Mouse (Mus musculus): ENCODE data around the gene Gm49403. TPM values are rescaled to one million over a fixed set of nuclear protein-coding genes. Genes with fewer than 3 reads are reported as not detected.

Gm49403 gene
- polyA plus RNA-seq, 1 experiment: not detected

- peak within 1 kb of the TSS; percentile 83 for H3K27ac ChIP-seq (ENCODE audit: insufficient read depth, low read depth, low read length)
- H3K36me3 ChIP-seq (ENCODE audit: control insufficient read depth, insufficient read depth, low read length): no peaks in the 10 kb centered on the region; the same call in none of the 2 replicates
- TF ChIP-seq POLR2A (IDR thresholded peaks at IDR 0.05; ENCODE audit: low read depth, low read length): peak; percentile 75
- no peak for TF ChIP-seq CTCF (conservative IDR thresholded peaks at IDR 0.05; ENCODE audit: insufficient read depth, insufficient read length, low read depth, low read length)
- H3K4me1 ChIP-seq (ENCODE audit: control insufficient read depth, insufficient read depth, low read length): no peaks in the 10 kb centered on the region; the same call in 1 of the 2 replicates
- under 1% methylated on average over 53 of the region's 53 CpGs for WGBS
- H3K27me3 ChIP-seq (replicated peaks; ENCODE audit: control insufficient read depth, insufficient read depth, low read length): no peaks in the 10 kb centered on the region
- DNase-seq: peak; percentile 98
- peak within 1 kb of the TSS; percentile 88 for H3K4me3 ChIP-seq (ENCODE audit: insufficient read depth, low read depth, low read length)
Measured at GRCm38 (mm10) chr19:8897865-8898495, 14.2 kb downstream of the Gm49403 start, which contains the start of gene Ganab. Gene Ganab (plus strand): TSS chr19:8898071.

- H3K4me1 ChIP-seq (ENCODE audit: control insufficient read depth, insufficient read depth, low read length): no peaks in the 10 kb centered on the region; the same call in 1 of the 2 replicates
- DNase-seq: peak; percentile 18
- no peaks in the 10 kb centered on the region for H3K27me3 ChIP-seq (replicated peaks; ENCODE audit: control insufficient read depth, insufficient read depth, low read length)
- H3K4me3 ChIP-seq (ENCODE audit: insufficient read depth, low read depth, low read length): peak overlapping the region; percentile 88
- H3K36me3 ChIP-seq (ENCODE audit: control insufficient read depth, insufficient read depth, low read length): no peaks in the 10 kb centered on the region; the same call in none of the 2 replicates
- no peak for TF ChIP-seq POLR2A (IDR thresholded peaks at IDR 0.05; ENCODE audit: low read depth, low read length)
- TF ChIP-seq CTCF (conservative IDR thresholded peaks at IDR 0.05; ENCODE audit: insufficient read depth, insufficient read length, low read depth, low read length): no peak
- 2% methylated on average over 13 of the region's 13 CpGs for WGBS
- H3K27ac ChIP-seq (ENCODE audit: insufficient read depth, low read depth, low read length): peak overlapping the region; percentile 83; the same call in 1 of the 2 replicates
Measured at GRCm38 (mm10) chr19:8898576-8898975, 14.8 kb downstream of the Gm49403 start.

GRCm38 (mm10) chr19:8899079-8899478 lies 15.3 kb downstream of the Gm49403 start:
- Histone ChIP-seq H3K4me1 (ENCODE audit: control insufficient read depth, insufficient read depth, low read length) (no peaks in the 10 kb centered on the region; the same call in 1 of the 2 replicates), H3K4me3 (ENCODE audit: insufficient read depth, low read depth, low read length) (no peak overlapping the region; the same call in 1 of the 2 replicates), H3K27me3 (replicated peaks; ENCODE audit: control insufficient read depth, insufficient read depth, low read length) (no peaks in the 10 kb centered on the region), H3K27ac (ENCODE audit: insufficient read depth, low read depth, low read length) (no peak overlapping the region), H3K36me3 (ENCODE audit: control insufficient read depth, insufficient read depth, low read length) (no peaks in the 10 kb centered on the region; the same call in none of the 2 replicates)
- no peak for TF ChIP-seq POLR2A (IDR thresholded peaks at IDR 0.05; ENCODE audit: low read depth, low read length)
- TF ChIP-seq CTCF (conservative IDR thresholded peaks at IDR 0.05; ENCODE audit: insufficient read depth, insufficient read length, low read depth, low read length): no peak
- DNase-seq: peak; percentile 22
- WGBS: 10% methylated on average over 3 of the region's 3 CpGs

GRCm38 (mm10) chr19:8903412-8903811 lies 19.7 kb downstream of the Gm49403 start:
- no peak for DNase-seq
- no peak for TF ChIP-seq CTCF (conservative IDR thresholded peaks at IDR 0.05; ENCODE audit: insufficient read depth, insufficient read length, low read depth, low read length)
- TF ChIP-seq POLR2A (IDR thresholded peaks at IDR 0.05; ENCODE audit: low read depth, low read length): no peak
- 91% methylated on average over 5 of the region's 5 CpGs for WGBS
- no peak overlapping the region for H3K4me3 ChIP-seq (ENCODE audit: insufficient read depth, low read depth, low read length)
- H3K4me1 ChIP-seq (ENCODE audit: control insufficient read depth, insufficient read depth, low read length): no peaks in the 10 kb centered on the region; the same call in 1 of the 2 replicates
- peaks cover 17% of the 10 kb centered on the region for H3K36me3 ChIP-seq (ENCODE audit: control insufficient read depth, insufficient read depth, low read length)
- no peaks in the 10 kb centered on the region for H3K27me3 ChIP-seq (replicated peaks; ENCODE audit: control insufficient read depth, insufficient read depth, low read length)
- H3K27ac ChIP-seq (ENCODE audit: insufficient read depth, low read depth, low read length): no peak overlapping the region

- Histone ChIP-seq H3K27me3 (replicated peaks; ENCODE audit: control insufficient read depth, insufficient read depth, low read length) (no peaks in the 10 kb centered on the region), H3K27ac (ENCODE audit: insufficient read depth, low read depth, low read length) (no peak overlapping the region), H3K4me1 (ENCODE audit: control insufficient read depth, insufficient read depth, low read length) (no peaks in the 10 kb centered on the region), H3K4me3 (ENCODE audit: insufficient read depth, low read depth, low read length) (no peak overlapping the region), H3K36me3 (ENCODE audit: control insufficient read depth, insufficient read depth, low read length) (peaks cover 41% of the 10 kb centered on the region)
- WGBS: 89% methylated on average over 6 of the region's 6 CpGs
- no peak for DNase-seq
- TF ChIP-seq POLR2A (IDR thresholded peaks at IDR 0.05; ENCODE audit: low read depth, low read length) (no peak), CTCF (conservative IDR thresholded peaks at IDR 0.05; ENCODE audit: insufficient read depth, insufficient read length, low read depth, low read length) (no peak)
Measured at GRCm38 (mm10) chr19:8908531-8908930, 24.8 kb downstream of the Gm49403 start.

GRCm38 (mm10) chr19:8911810-8912209 lies 28.1 kb downstream of the Gm49403 start:
- TF ChIP-seq CTCF (conservative IDR thresholded peaks at IDR 0.05; ENCODE audit: insufficient read depth, insufficient read length, low read depth, low read length) (no peak), POLR2A (IDR thresholded peaks at IDR 0.05; ENCODE audit: low read depth, low read length) (no peak)
- Histone ChIP-seq H3K27me3 (replicated peaks; ENCODE audit: control insufficient read depth, insufficient read depth, low read length) (no peaks in the 10 kb centered on the region), H3K4me1 (ENCODE audit: control insufficient read depth, insufficient read depth, low read length) (no peaks in the 10 kb centered on the region), H3K27ac (ENCODE audit: insufficient read depth, low read depth, low read length) (no peak overlapping the region), H3K36me3 (ENCODE audit: control insufficient read depth, insufficient read depth, low read length) (peaks cover 36% of the 10 kb centered on the region), H3K4me3 (ENCODE audit: insufficient read depth, low read depth, low read length) (no peak overlapping the region)
- no peak for DNase-seq
- 80% methylated on average over 5 of the region's 5 CpGs for WGBS

- no peak overlapping the region for H3K27ac ChIP-seq (ENCODE audit: insufficient read depth, low read depth, low read length)
- H3K4me1 ChIP-seq (ENCODE audit: control insufficient read depth, insufficient read depth, low read length): no peaks in the 10 kb centered on the region
- TF ChIP-seq CTCF (conservative IDR thresholded peaks at IDR 0.05; ENCODE audit: insufficient read depth, insufficient read length, low read depth, low read length): no peak
- TF ChIP-seq POLR2A (IDR thresholded peaks at IDR 0.05; ENCODE audit: low read depth, low read length): no peak
- H3K27me3 ChIP-seq (replicated peaks; ENCODE audit: control insufficient read depth, insufficient read depth, low read length): no peaks in the 10 kb centered on the region
- peaks cover 24% of the 10 kb centered on the region for H3K36me3 ChIP-seq (ENCODE audit: control insufficient read depth, insufficient read depth, low read length)
- no peak for DNase-seq
- WGBS: 93% methylated on average over 3 of the region's 3 CpGs
- no peak overlapping the region for H3K4me3 ChIP-seq (ENCODE audit: insufficient read depth, low read depth, low read length)
Measured at GRCm38 (mm10) chr19:8914212-8914611, 30.5 kb downstream of the Gm49403 start.

Measured in kidney, adult 2 months (tissue).